13 mouse cellular contexts compared by ENCODE assay signal in genomic region chr7:116192966-116193365, GRCm38 (mm10).
DNase-seq lines count a peak whose midpoint lies in the region; ATAC-seq lines count a peak whose summit lies in the region.
"Had no signal": no experiment of that assay in that cellular context is flagged by ENCODE, and none has a peak within 500 bp of the region (broad histone marks: within the 10 kb centered on the region; RNA-seq: fewer than 3 reads in every experiment).

No protein-coding gene starts in this region.

- DNase-seq in heart, postnatal 4 days = no peak
- peak; percentile 38 for DNase-seq in embryonic facial prominence, embryonic 10.5 days (ENCODE audit: low spot score)
- no peak for DNase-seq in adrenal gland, postnatal 25 days
- DNase-seq: cerebellum, adult 11-12 months; lung, adult 2 months; thymus, postnatal 14 days had no signal

- H3K27ac ChIP-seq in heart, embryonic 16.5 days (ENCODE audit: low read length) = peak overlapping the region; percentile 85
- H3K27ac ChIP-seq in embryonic facial prominence, embryonic 10.5 days (replicated peaks) = peak overlapping the region; percentile 52
- H3K27ac ChIP-seq in embryonic facial prominence, embryonic 13.5 days = peak overlapping the region; percentile 77
- H3K27ac ChIP-seq in limb, embryonic 15.5 days = peak overlapping the region; percentile 76
- no peak overlapping the region for H3K27ac ChIP-seq in intestine, embryonic 15.5 days
- H3K27ac ChIP-seq: kidney, postnatal 0 days; neural tube, embryonic 13.5 days had no signal

- no peaks in the 10 kb centered on the region for H3K9me3 ChIP-seq in heart, embryonic 16.5 days (replicated peaks; ENCODE audit: control insufficient read depth, low read length)
- no peaks in the 10 kb centered on the region for H3K9me3 ChIP-seq in embryonic facial prominence, embryonic 10.5 days
- no peaks in the 10 kb centered on the region for H3K9me3 ChIP-seq in embryonic facial prominence, embryonic 13.5 days
- H3K9me3 ChIP-seq in limb, embryonic 15.5 days = no peaks in the 10 kb centered on the region
- no peaks in the 10 kb centered on the region for H3K9me3 ChIP-seq in intestine, embryonic 15.5 days
- H3K9me3 ChIP-seq: neural tube, embryonic 13.5 days had no signal

- no peak overlapping the region for H3K4me3 ChIP-seq in heart, embryonic 16.5 days (ENCODE audit: low read length)
- H3K4me3 ChIP-seq in embryonic facial prominence, embryonic 10.5 days = no peak overlapping the region
- H3K4me3 ChIP-seq in embryonic facial prominence, embryonic 13.5 days = no peak overlapping the region
- H3K4me3 ChIP-seq in limb, embryonic 15.5 days = no peak overlapping the region
- no peak overlapping the region for H3K4me3 ChIP-seq in intestine, embryonic 15.5 days (replicated peaks)
- H3K4me3 ChIP-seq: neural tube, embryonic 13.5 days had no signal

- H3K27me3 ChIP-seq in heart, embryonic 16.5 days (ENCODE audit: control insufficient read depth, insufficient read depth, low read length) = no peaks in the 10 kb centered on the region
- H3K27me3 ChIP-seq in embryonic facial prominence, embryonic 10.5 days (replicated peaks; ENCODE audit: low read depth, poor library complexity, severe bottlenecking) = no peaks in the 10 kb centered on the region
- H3K27me3 ChIP-seq in embryonic facial prominence, embryonic 13.5 days = no peaks in the 10 kb centered on the region
- H3K27me3 ChIP-seq in limb, embryonic 15.5 days = no peaks in the 10 kb centered on the region
- H3K27me3 ChIP-seq in intestine, embryonic 15.5 days (replicated peaks) = no peaks in the 10 kb centered on the region
- H3K27me3 ChIP-seq: neural tube, embryonic 13.5 days had no signal

- no peak overlapping the region for H3K4me2 ChIP-seq in heart, embryonic 16.5 days (ENCODE audit: low read depth, low read length)
- H3K4me2 ChIP-seq in embryonic facial prominence, embryonic 13.5 days = peak overlapping the region; percentile 27; the same call in 1 of the 2 replicates
- H3K4me2 ChIP-seq in limb, embryonic 15.5 days = no peak overlapping the region
- no peak overlapping the region for H3K4me2 ChIP-seq in intestine, embryonic 15.5 days (replicated peaks)
- H3K4me2 ChIP-seq: neural tube, embryonic 13.5 days had no signal

- H3K36me3 ChIP-seq in heart, embryonic 16.5 days (ENCODE audit: control insufficient read depth, insufficient read depth) = 0 out of 2 replicates have a peak, but pooled peaks cover 2% of the 10 kb centered on the region
- H3K36me3 ChIP-seq in embryonic facial prominence, embryonic 10.5 days (replicated peaks) = peaks cover 4% of the 10 kb centered on the region
- no peaks in the 10 kb centered on the region for H3K36me3 ChIP-seq in embryonic facial prominence, embryonic 13.5 days
- H3K36me3 ChIP-seq in limb, embryonic 15.5 days = no peaks in the 10 kb centered on the region
- H3K36me3 ChIP-seq in intestine, embryonic 15.5 days = 0 out of 2 replicates have a peak, but pooled peaks cover 1% of the 10 kb centered on the region
- H3K36me3 ChIP-seq: neural tube, embryonic 13.5 days had no signal

- H3K4me1 ChIP-seq in heart, embryonic 16.5 days (ENCODE audit: control insufficient read depth, insufficient read depth, low read length) = peaks cover 90% of the 10 kb centered on the region
- peaks cover 56% of the 10 kb centered on the region for H3K4me1 ChIP-seq in embryonic facial prominence, embryonic 10.5 days
- H3K4me1 ChIP-seq in embryonic facial prominence, embryonic 13.5 days = peaks cover 44% of the 10 kb centered on the region
- peaks cover 32% of the 10 kb centered on the region for H3K4me1 ChIP-seq in limb, embryonic 15.5 days
- peaks cover 32% of the 10 kb centered on the region for H3K4me1 ChIP-seq in intestine, embryonic 15.5 days (replicated peaks)

- WGBS in heart, embryonic 16.5 days = 70% methylated on average over 7 of the region's 7 CpGs
- 76% methylated on average over 7 of the region's 7 CpGs for WGBS in embryonic facial prominence, embryonic 10.5 days
- WGBS in embryonic facial prominence, embryonic 13.5 days = 70% methylated on average over 7 of the region's 7 CpGs
- WGBS in limb, embryonic 15.5 days = 67% methylated on average over 7 of the region's 7 CpGs
- 83% methylated on average over 7 of the region's 7 CpGs for WGBS in intestine, embryonic 15.5 days

- H3K9ac ChIP-seq in heart, embryonic 16.5 days (ENCODE audit: low read length) = peak overlapping the region; percentile 38
- no peak overlapping the region for H3K9ac ChIP-seq in embryonic facial prominence, embryonic 13.5 days
- H3K9ac ChIP-seq in limb, embryonic 15.5 days = no peak overlapping the region
- H3K9ac ChIP-seq in intestine, embryonic 15.5 days = no peak overlapping the region
- H3K9ac ChIP-seq: neural tube, embryonic 13.5 days had no signal

- ATAC-seq in heart, embryonic 16.5 days (replicated peaks; ENCODE audit: extremely low read depth, insufficient read depth, low FRiP score) = no peak
- no peak for ATAC-seq in embryonic facial prominence, embryonic 13.5 days (ENCODE audit: insufficient number of reproducible peaks, insufficient read depth, low FRiP score, low TSS enrichment, low read depth)
- ATAC-seq in limb, embryonic 15.5 days (ENCODE audit: insufficient number of reproducible peaks, low FRiP score, low TSS enrichment, low read depth) = no peak
- no peak for ATAC-seq in intestine, embryonic 15.5 days
- ATAC-seq: forebrain, embryonic 16.5 days had no signal
